Mouse (Mus musculus): Measurements from ENCODE around the gene Olfr1480. TPM values are rescaled to one million over a fixed set of nuclear protein-coding genes. Genes with fewer than 3 reads are reported as not detected.

Olfr1480 gene
- polyA plus RNA-seq (2014; fragmentation: Illumina TruSeq; extraction: RNeasy Lipid Tissue Mini Kit (QIAGEN cat#74804)) = not detected

DNA sequence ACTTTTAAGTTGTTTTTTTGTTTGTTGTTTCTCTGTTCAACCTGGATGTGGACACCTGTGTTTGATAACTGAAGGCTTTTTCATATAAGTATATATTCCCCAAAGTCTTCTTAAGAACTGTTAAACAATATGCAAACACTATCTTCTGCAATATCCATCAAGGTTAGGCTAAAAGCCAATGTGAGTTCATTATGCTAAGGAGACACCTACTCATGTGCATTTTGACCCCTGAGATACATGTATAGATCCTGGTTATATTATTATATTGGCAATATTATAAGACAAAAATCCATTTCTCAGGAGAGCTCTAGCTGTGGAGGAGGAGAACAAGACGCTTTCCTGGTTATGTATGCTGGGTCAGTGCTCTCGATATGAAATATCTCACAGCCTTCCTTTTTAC is at the start of gene Olfr1480:
Gene Olfr1480, plus strand, starts transcription at position 301 of the 400 bp plus-strand sequence.

GRCm38 (mm10) chr19:13480096-13480495 is 47.6 kb upstream of the Olfr1480 start, which contains the start of gene Olfr1475:
Gene Olfr1475 (minus strand): TSS chr19:13480196.

GRCm38 (mm10) chr19:13500246-13500645 is 27.5 kb upstream of the Olfr1480 start, which contains the start of gene Olfr1477:
Gene Olfr1477 (plus strand): TSS chr19:13500546.

Other genes with a start within 250 kb of the Olfr1480 start
- gene Olfr1465, start 212.4 kb upstream of the Olfr1480 start, polyA plus RNA-seq (2014; fragmentation: Illumina TruSeq; extraction: RNeasy Lipid Tissue Mini Kit (QIAGEN cat#74804)) = not detected
- not detected for gene Olfr1466, start 189.1 kb upstream of the Olfr1480 start, polyA plus RNA-seq (2014; fragmentation: Illumina TruSeq; extraction: RNeasy Lipid Tissue Mini Kit (QIAGEN cat#74804))
- not detected for gene Olfr1467, start 165.7 kb upstream of the Olfr1480 start, polyA plus RNA-seq (2014; fragmentation: Illumina TruSeq; extraction: RNeasy Lipid Tissue Mini Kit (QIAGEN cat#74804))
- not detected for gene Olfr1469, start 120.1 kb upstream of the Olfr1480 start, polyA plus RNA-seq (2014; fragmentation: Illumina TruSeq; extraction: RNeasy Lipid Tissue Mini Kit (QIAGEN cat#74804))
- not detected for gene Olfr1471, start 84.5 kb upstream of the Olfr1480 start, polyA plus RNA-seq (2014; fragmentation: Illumina TruSeq; extraction: RNeasy Lipid Tissue Mini Kit (QIAGEN cat#74804))
- not detected for gene Olfr1472, start 71.8 kb upstream of the Olfr1480 start, polyA plus RNA-seq (2014; fragmentation: Illumina TruSeq; extraction: RNeasy Lipid Tissue Mini Kit (QIAGEN cat#74804))
- gene Olfr1474, start 58.3 kb upstream of the Olfr1480 start, polyA plus RNA-seq (2014; fragmentation: Illumina TruSeq; extraction: RNeasy Lipid Tissue Mini Kit (QIAGEN cat#74804)) = not detected
- gene Olfr1475, start 47.7 kb upstream of the Olfr1480 start, polyA plus RNA-seq (2014; fragmentation: Illumina TruSeq; extraction: RNeasy Lipid Tissue Mini Kit (QIAGEN cat#74804)) = not detected
- not detected for gene Olfr1477, start 27.4 kb upstream of the Olfr1480 start, polyA plus RNA-seq (2014; fragmentation: Illumina TruSeq; extraction: RNeasy Lipid Tissue Mini Kit (QIAGEN cat#74804))
- not detected for gene Olfr1484, start 55.6 kb downstream of the Olfr1480 start, polyA plus RNA-seq (2014; fragmentation: Illumina TruSeq; extraction: RNeasy Lipid Tissue Mini Kit (QIAGEN cat#74804))
- gene Olfr1487, start 89.5 kb downstream of the Olfr1480 start, polyA plus RNA-seq (2014; fragmentation: Illumina TruSeq; extraction: RNeasy Lipid Tissue Mini Kit (QIAGEN cat#74804)) = not detected
- gene Olfr1489, start 103.7 kb downstream of the Olfr1480 start, polyA plus RNA-seq (2014; fragmentation: Illumina TruSeq; extraction: RNeasy Lipid Tissue Mini Kit (QIAGEN cat#74804)) = not detected
- not detected for gene Olfr1490, start 123.2 kb downstream of the Olfr1480 start, polyA plus RNA-seq (2014; fragmentation: Illumina TruSeq; extraction: RNeasy Lipid Tissue Mini Kit (QIAGEN cat#74804))
- not detected for gene Olfr1491, start 169.4 kb downstream of the Olfr1480 start, polyA plus RNA-seq (2014; fragmentation: Illumina TruSeq; extraction: RNeasy Lipid Tissue Mini Kit (QIAGEN cat#74804))
- not detected for gene Olfr1493-ps1, start 195.4 kb downstream of the Olfr1480 start, polyA plus RNA-seq (2014; fragmentation: Illumina TruSeq; extraction: RNeasy Lipid Tissue Mini Kit (QIAGEN cat#74804))
- gene Olfr1494, start 211.8 kb downstream of the Olfr1480 start, polyA plus RNA-seq (2014; fragmentation: Illumina TruSeq; extraction: RNeasy Lipid Tissue Mini Kit (QIAGEN cat#74804)) = not detected
- gene Olfr1495, start 236.7 kb downstream of the Olfr1480 start, polyA plus RNA-seq (2014; fragmentation: Illumina TruSeq; extraction: RNeasy Lipid Tissue Mini Kit (QIAGEN cat#74804)) = not detected
- gene Olfr1496, start 250.0 kb downstream of the Olfr1480 start, polyA plus RNA-seq (2014; fragmentation: Illumina TruSeq; extraction: RNeasy Lipid Tissue Mini Kit (QIAGEN cat#74804)) = not detected